Mouse (Mus musculus): ENCODE results near the gene Trappc4. TPM values are rescaled to one million over a fixed set of nuclear protein-coding genes. Genes with fewer than 3 reads are reported as not detected.
"Not testable (repeated sequence)": the region's sequence is repeated elsewhere in the genome, so short reads cannot be mapped to it uniquely, and the experiment has no call there.

Gene Trappc4
- total RNA-seq, 2 experiments from 2014 or later: 43.2 to 43.5 TPM

- DNase-seq (ENCODE audit: low spot score in 2 of 2): not testable (repeated sequence)
Measured at GRCm38 (mm10) chr9:44361931-44362330, 45.5 kb downstream of the Trappc4 start.

GRCm38 (mm10) chr9:44361190-44361917 is 46.0 kb downstream of the Trappc4 start, which contains the start of gene Vps11:
Gene Vps11, minus strand, starts transcription at chr9:44361670.
- peak; percentile 90 to 96 for DNase-seq (ENCODE audit: low spot score in 2 of 2)

- DNase-seq (ENCODE audit: low spot score in 2 of 2): no peak
Measured at GRCm38 (mm10) chr9:44357207-44357606, 50.2 kb downstream of the Trappc4 start.

Small RNAs within 50 kb of the gene (microRNA-seq; reads per million reads assigned to microRNA genes)
- gene Mir7085: not detected

Other genes with a start within 250 kb of the Trappc4 start
- 10 to 100 TPM; 25.4 to 28.7 TPM for gene Cbl, start 173.6 kb downstream of the Trappc4 start, total RNA-seq (2021)
- not detected for gene Ccdc153, start 166.9 kb downstream of the Trappc4 start, total RNA-seq (2021)
- gene Pdzd3, start 156.1 kb downstream of the Trappc4 start, total RNA-seq (2021): under 1 TPM; 0.37 to 0.39 TPM
- 10 to 100 TPM; 22.7 to 23.0 TPM for gene Nlrx1, start 139.0 kb downstream of the Trappc4 start, total RNA-seq (2021)
- 1 to 10 TPM; 1.5 TPM for gene Abcg4, start 119.0 kb downstream of the Trappc4 start, total RNA-seq (2021)
- 10 to 100 TPM; 11.2 to 13.7 TPM for gene Hinfp, start 101.9 kb downstream of the Trappc4 start, total RNA-seq (2021)
- gene C2cd2l, start 87.3 kb downstream of the Trappc4 start, total RNA-seq (2021): 10 to 100 TPM; 10.5 to 12.8 TPM
- gene Dpagt1, start 81.6 kb downstream of the Trappc4 start, total RNA-seq (2021): 10 to 100 TPM; 18.4 to 18.8 TPM
- 10 to 100 TPM; 80.5 to 93.0 TPM for gene H2afx, start 72.9 kb downstream of the Trappc4 start, total RNA-seq (2021)
- gene Hmbs, start 63.4 kb downstream of the Trappc4 start, total RNA-seq (2021): 10 to 100 TPM; 33.7 to 34.0 TPM
- 10 to 100 TPM; 25.4 to 27.9 TPM for gene Vps11, start 45.9 kb downstream of the Trappc4 start, total RNA-seq (2021)
- gene Hyou1, start 28.1 kb downstream of the Trappc4 start, total RNA-seq (2021): 10 to 100 TPM; 49.2 to 51.3 TPM
- gene Slc37a4, start 10.7 kb downstream of the Trappc4 start, total RNA-seq (2021): 10 to 100 TPM; 58.2 to 68.3 TPM
- gene Rps25, start 461 bp downstream of the Trappc4 start, total RNA-seq (2021): 1,000 to 10,000 TPM; 1,491 to 1,513 TPM
- 10 to 100 TPM in 1 of 2 experiments, 1 to 10 TPM in 1; 10.0 to 17.3 TPM for gene Ccdc84, start 11.0 kb upstream of the Trappc4 start, total RNA-seq (2021)
- gene Foxr1, start 33.5 kb upstream of the Trappc4 start, total RNA-seq (2021): not detected
- gene Upk2, start 47.4 kb upstream of the Trappc4 start, total RNA-seq (2021): under 1 TPM; 0.69 to 0.91 TPM
- 100 to 1,000 TPM; 126 to 131 TPM for gene Bcl9l, start 75.2 kb upstream of the Trappc4 start, total RNA-seq (2021)
- gene Cxcr5, start 154.3 kb upstream of the Trappc4 start, total RNA-seq (2021): under 1 TPM; 0.10 TPM
- 100 to 1,000 TPM in 1 of 2 experiments, 10 to 100 TPM in 1; 99.3 to 101 TPM for gene Ddx6, start 197.3 kb upstream of the Trappc4 start, total RNA-seq (2021)

Measured in gastrocnemius, postnatal 4 days (tissue).